Mouse (Mus musculus): ENCODE results near the gene Hmga1b.
"Not testable (repeated sequence)": the region's sequence is repeated elsewhere in the genome, so short reads cannot be mapped to it uniquely, and the experiment has no call there.

Hmga1b gene

GRCm38 (mm10) chr11:120731858-120732680 is 30.5 kb upstream of the Hmga1b start, which contains the start of gene Cbr2:
Cbr2 (minus strand) TSS chr11:120732114.
- in situ Hi-C loops (cut with MboI): no loop called here

GRCm38 (mm10) chr11:120733521-120733920 is 29.1 kb upstream of the Hmga1b start:
- in situ Hi-C loops (cut with MboI): no loop called here

- in situ Hi-C loops (cut with MboI): no loop called here
Measured at GRCm38 (mm10) chr11:120736424-120736823, 26.2 kb upstream of the Hmga1b start.

- in situ Hi-C loops (cut with MboI): no loop called here
Measured at GRCm38 (mm10) chr11:120740981-120741380, 21.6 kb upstream of the Hmga1b start.

GRCm38 (mm10) chr11:120744121-120744701 is 18.4 kb upstream of the Hmga1b start:
- in situ Hi-C loops (cut with MboI): no loop called here

GRCm38 (mm10) chr11:120747974-120748373 is 14.6 kb upstream of the Hmga1b start:
- in situ Hi-C loops (cut with MboI): no loop called here

- in situ Hi-C loops (cut with MboI): no loop called here
Measured at GRCm38 (mm10) chr11:120749430-120749829, 13.2 kb upstream of the Hmga1b start.

GRCm38 (mm10) chr11:120751606-120752005 is 11.0 kb upstream of the Hmga1b start:
- in situ Hi-C loops (cut with MboI): no loop called here

- in situ Hi-C loops (cut with MboI): no loop called here
Measured at GRCm38 (mm10) chr11:120760236-120760635, 2.4 kb upstream of the Hmga1b start.

GRCm38 (mm10) chr11:120761811-120762671 is 553 bp upstream of the Hmga1b start:
- in situ Hi-C loops (cut with MboI): no loop called here

- in situ Hi-C loops (cut with MboI): not testable (repeated sequence)
Measured at GRCm38 (mm10) chr11:120763121-120763999, 766 bp downstream of the Hmga1b start.

- in situ Hi-C loops (cut with MboI): not testable (repeated sequence)
Measured at GRCm38 (mm10) chr11:120767023-120767422, 4.4 kb downstream of the Hmga1b start.

- in situ Hi-C loops (cut with MboI): no loop called here
Measured at GRCm38 (mm10) chr11:120768206-120768605, 5.6 kb downstream of the Hmga1b start.

- in situ Hi-C loops (cut with MboI): no loop called here
Measured at GRCm38 (mm10) chr11:120772749-120773148, 10.2 kb downstream of the Hmga1b start.

GRCm38 (mm10) chr11:120773463-120774190 is 11.0 kb downstream of the Hmga1b start:
- in situ Hi-C loops (cut with MboI): no loop called here

GRCm38 (mm10) chr11:120775774-120776469 is 13.3 kb downstream of the Hmga1b start:
- in situ Hi-C loops (cut with MboI): no loop called here

- in situ Hi-C loops (cut with MboI): no loop called here
Measured at GRCm38 (mm10) chr11:120777123-120777522, 14.5 kb downstream of the Hmga1b start.

- in situ Hi-C loops (cut with MboI): no loop called here
Measured at GRCm38 (mm10) chr11:120779876-120780275, 17.3 kb downstream of the Hmga1b start.

GRCm38 (mm10) chr11:120781361-120781760 is 18.8 kb downstream of the Hmga1b start:
- in situ Hi-C loops (cut with MboI): not testable (repeated sequence)
